Mouse (Mus musculus): ENCODE measurements around the gene Map4k3.

GRCm38 (mm10) chr17:80688701-80689100, 39.6 kb downstream of the Map4k3 start:
- TF ChIP-seq CTCF (IDR thresholded peaks at IDR 0.05; ENCODE audit: insufficient read depth, low read length) (no peak), POLR2A (IDR thresholded peaks at IDR 0.05; ENCODE audit: borderline replicate concordance, extremely low read depth, low read depth, low read length) (no peak)
